Mouse (Mus musculus) cerebellum, adult 18-20 months (tissue): ENCODE measurements around the gene Rps3.

Experiments
- DNase-seq, 2 experiments: peaks; one replicate each; pipeline ENCODE4 v3.0.0; 2021

The Rps3 gene

DNA sequence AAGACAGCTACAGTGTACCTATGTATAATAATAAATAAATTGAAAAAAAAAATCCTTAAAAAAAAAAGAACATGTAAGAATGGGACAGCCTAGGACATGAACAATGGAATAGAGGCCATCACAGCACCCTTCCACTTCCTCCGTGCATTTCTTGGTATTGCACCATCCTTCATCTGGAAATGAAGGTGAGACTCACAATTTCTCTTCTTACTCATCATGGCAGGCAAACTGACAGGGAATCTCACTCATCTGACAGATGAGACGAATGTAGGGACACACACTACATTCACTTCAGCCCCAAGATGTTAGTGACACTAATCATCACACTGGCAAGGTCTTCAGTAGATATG lies 8.0 kb downstream of the Rps3 start:
- DNase-seq = no peak

DNA sequence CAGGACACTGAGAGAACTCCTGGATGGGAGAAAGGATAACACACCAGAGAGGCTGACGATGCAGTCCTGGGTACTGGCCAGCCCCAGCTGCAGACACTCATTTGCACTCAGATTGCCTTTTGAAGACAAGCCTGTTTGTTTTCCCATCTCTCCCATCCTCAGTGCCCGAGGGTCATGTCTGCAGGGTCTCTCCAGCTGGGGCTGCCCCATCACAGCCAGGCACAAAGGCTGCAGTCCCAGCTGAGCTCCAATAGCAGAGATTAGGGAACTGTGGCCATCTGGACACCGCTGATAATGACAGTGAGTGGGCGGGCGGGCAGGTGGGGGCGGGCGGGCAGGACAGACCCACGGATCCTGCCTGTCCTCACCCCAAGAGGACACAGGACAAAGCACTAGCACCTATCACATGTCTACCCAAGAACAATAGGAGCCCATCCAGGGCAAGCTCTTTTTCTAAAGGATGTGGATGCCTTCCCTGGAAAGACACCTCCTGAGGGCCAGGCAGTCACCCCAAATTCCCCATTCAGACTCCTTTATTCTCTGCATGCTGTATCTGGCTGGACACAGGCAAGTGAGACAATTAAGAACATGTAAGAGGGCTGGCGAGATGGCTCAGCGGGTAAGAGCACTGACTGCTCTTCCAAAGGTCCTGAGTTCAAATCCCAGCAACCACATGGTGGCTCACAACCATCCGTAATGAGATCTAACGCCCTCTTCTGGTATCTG lies 8.5 kb downstream of the Rps3 start:
- peak in 1 of 2 experiments; percentile 31 for DNase-seq

DNA sequence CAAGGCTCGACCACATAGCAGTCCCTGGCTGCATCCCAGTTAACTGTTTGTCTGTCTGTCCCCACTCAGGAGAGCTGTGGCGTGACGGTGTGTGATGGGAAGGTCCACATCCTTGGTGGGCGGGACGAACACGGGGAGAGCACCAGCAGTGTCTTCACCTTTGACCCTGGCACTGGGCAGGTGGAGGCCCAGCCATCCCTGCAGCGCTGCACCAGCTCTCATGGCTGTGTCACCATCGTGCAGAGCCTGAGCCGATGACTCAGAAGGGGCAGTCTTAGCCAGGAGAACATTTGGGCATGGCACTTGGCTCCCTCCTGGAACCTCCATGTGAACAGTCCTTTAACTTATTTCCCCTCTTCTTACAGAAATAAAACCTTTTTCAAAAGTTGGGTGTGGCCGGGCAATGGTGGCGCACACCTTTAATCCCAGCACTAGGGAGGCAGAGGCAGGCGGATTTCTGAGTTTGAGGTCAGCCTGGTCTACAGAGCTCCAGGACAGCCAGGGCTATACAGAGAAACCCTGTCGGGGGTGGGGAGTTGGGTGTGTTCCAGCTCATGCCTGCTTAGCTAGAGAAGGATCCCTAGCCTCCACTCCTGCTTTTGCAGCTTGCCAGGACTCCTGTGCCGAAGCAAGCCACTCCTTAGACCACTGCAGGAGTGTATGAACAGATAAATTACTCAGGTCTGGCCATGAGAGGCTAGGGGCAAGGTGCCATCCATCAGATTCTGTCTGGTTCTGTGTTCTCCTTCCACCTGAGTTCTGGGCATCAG lies 9.7 kb downstream of the Rps3 start:
- DNase-seq = peak; percentile 55 to 65

DNA sequence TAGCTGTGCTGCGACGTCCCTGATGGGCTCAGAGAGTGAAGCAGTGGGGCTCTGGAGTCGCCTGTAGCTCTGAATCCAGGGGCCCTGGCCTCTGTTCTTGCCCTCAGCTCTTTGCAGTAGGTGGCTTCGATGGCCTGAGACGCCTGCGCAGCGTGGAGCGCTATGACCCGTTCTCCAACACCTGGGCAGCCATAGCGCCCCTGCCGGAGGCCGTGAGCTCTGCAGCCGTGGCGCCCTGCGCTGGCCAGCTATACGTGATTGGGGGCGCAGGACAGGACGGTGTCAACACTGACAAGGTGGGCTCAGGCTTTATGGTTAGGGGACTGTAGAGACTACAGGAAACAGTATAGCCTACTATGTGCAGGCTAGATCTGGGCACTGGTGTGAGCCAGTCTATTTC lies 12.0 kb downstream of the Rps3 start:
- DNase-seq = no peak

DNA sequence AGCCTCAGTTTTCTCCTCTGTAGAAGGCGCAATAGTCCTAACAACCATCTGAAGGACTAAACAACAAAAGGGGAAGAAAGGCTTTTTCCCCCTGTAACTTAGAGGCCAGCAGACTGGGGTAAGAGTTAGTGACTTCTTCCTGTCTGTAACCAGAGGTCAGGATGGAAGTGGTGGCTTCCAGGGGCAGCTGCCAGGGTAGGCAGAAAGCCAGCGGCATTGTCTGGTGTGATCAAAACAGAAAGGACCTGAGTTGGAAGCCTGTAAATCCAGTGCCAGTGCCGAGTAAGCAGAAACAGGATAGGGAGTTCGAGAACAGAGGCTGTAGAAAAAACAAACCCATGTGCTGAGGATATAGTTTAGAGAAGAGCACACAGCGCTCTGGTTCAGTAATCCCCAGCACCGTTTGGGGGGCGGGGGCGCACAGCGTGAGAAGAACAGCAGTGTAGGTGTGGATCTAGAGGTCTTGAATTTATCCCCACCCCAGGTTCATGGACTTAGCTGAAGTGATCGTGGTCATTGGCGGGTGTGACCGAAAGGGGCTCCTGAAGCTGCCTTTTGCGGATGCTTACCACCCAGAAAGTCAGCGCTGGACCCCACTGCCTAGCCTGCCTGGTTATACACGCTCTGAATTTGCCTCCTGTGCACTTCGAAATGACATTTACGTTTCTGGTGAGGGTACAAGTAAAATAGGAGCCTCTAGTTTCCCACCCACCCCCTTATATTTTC lies 13.7 kb downstream of the Rps3 start:
- DNase-seq = no peak

DNA sequence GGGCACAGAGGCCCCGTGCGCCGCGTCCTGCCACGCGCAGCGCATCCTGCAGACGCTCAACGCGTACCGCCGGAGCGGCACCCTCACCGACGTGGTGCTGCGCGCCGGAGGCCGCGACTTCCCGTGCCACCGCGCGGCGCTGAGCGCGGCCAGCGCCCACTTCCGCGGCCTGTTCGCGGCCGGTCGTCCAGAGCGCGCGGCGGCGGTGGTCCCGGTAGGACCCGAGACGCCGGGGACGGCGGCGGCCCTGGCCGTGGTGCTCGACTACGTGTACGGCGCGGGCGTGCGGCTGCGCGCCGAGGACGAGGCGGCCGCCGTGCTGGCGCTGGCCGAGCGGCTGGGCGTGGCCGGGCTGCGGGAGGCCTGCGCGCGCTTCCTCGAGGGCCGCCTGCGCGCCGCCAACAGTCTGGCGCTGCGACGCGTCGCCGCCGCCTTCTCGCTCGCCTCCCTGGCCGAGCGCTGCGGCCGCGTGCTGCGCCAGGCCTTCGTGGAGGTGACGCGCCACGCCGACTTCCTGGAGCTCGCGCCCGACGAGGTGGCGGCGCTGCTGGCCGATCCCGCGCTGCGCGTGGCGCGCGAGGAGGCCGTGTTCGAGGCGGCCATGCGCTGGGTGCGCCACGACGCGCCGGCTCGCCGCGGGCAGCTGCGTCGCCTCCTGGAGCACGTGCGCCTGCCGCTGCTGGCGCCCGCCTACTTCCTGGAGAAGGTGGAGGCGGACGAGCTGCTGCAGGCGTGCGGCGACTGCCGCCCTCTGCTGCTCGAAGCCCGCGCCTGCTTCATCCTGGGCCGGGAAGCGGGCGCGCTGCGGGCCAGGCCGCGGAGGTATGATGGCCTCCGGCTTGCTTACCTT lies 15.0 kb downstream of the Rps3 start:
- peak; percentile 36 to 67 for DNase-seq

DNA sequence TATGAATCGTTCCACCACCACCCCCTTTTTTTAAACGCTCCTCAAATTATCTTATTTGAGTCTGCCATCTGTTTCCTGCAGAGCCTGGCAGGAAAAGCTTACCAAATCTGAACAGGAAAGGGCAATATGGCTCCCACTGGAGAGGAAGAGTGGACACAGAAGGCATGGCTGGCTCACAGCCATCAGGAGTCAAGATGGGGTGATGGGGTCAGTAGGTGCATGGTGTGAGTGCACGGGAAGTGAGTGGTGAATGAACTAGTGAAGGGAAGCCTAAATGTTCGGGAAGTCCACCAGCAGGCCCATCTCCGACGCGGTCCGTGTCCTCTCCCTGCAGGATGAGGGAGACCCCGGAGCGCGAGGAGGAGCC lies 15.6 kb downstream of the Rps3 start:
- peak; percentile 73 to 74 for DNase-seq

DNA sequence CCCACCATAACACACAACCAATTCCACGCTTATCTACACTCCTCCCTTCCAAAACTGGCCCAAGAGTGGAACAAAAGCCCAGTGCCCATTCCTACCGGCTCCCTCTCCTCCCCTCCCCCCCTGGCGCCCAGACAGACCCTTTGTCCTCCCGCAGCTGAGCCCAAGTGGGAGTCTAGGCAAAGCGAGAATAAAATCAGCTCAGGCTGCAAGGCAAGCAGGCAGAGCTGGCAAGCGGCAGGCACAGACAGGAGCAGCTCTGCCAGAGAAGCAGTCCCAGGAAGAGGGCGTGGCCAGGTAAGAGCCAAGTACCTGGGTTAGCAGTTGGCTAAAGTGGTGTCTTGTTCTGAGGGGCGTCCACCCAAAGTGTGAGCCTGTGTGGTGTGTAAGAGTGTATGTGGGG lies 17.7 kb downstream of the Rps3 start, which contains the start of gene Klhl35:
Gene Klhl35, plus strand, starts transcription at position 194 of the 400 bp plus-strand sequence.
- no peak for DNase-seq

DNA sequence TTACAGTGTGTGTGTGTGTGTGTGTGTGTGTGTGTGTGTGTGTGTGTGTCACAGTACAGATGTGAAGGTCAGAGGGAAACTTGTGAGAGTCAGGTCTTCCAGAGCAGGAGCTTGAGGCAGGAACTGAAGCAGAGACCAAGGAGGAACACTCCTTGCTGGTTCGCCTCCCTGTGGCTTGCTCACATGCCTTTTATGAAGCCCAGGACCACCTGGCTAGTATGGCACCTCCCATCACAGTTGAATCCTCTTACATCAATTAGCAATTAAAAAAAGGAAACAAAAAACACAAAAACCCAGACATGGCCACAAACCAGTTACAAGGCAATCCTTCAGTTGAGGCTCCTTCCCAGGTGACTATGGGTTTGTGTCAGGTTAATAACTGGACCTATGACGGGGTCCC lies 20.4 kb downstream of the Rps3 start:
- no peak for DNase-seq

DNA sequence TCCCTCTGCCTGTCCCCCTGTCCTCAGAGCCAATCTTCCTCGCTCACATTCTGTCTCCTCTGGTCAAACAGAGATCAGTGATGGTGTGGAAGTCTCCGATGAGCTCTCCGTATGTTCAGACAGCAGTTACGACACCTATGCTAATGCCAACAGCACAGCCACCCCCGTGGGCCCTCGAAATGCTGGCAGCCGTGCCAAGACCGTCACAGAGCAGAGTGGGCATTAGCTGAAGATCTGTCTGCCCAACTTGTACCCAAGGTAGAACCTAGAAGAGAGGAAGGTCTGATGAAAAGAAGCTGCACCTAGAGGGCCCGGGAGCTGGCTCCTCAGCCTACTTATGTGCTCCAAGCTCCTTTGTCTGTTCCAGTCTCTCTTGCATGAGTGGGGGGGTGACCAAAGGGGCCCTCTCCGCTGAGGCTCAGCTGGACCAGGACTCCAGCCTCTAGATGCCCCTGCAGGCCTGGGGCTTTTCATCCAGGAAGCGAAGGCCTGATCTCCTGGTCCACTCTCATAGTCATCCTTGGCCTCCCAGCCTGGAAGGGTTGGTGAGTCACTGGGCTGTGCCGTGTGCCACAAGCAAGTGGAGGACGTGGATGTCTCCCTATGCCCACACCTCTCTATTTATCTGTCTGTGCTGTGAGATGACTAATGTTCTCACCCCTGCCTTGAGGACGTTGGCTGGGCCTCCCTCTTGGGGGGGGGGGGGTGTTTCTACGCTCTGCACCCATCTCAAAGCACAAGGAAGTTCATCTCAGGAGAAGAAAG lies 23.5 kb downstream of the Rps3 start:
- no peak for DNase-seq

DNA sequence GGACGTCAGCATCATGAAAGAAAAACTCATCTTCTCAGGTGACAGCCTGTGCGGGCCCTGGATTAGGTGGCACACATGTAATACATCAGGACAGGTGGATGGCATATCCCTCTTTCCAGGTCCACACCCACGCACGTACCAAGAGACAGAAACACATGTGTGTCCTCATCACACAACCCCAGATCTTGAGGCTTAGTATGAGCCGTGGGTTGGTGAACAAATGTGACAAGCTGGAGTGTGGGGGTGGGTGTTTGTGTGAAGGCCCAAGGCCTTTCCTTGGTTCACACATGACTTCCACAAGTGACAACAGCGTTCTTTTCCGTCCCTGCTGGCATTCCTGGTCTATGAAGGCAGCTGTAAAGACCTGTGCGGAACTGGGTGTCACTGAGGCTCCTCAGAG lies 24.7 kb downstream of the Rps3 start:
- DNase-seq = no peak

DNA sequence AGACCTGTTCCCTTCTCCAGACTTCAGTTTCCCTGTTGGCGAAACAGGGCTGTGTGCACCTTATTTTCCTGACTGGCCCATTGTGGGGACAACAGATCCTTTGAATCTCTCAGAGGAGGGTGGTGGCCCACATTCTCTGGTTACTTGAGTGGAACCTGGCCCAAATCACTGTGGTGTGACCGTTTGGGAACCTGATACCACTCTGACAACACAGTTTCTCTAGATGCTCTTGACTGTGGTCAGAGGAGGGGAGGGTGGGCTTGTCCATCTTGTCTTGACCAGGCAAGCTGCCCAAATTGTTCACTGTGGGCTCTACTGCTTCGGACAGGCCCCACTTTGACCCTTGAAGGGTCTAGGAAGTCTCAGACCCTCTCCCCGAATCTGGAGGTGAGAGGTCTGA lies 29.5 kb downstream of the Rps3 start:
- DNase-seq = no peak

DNA sequence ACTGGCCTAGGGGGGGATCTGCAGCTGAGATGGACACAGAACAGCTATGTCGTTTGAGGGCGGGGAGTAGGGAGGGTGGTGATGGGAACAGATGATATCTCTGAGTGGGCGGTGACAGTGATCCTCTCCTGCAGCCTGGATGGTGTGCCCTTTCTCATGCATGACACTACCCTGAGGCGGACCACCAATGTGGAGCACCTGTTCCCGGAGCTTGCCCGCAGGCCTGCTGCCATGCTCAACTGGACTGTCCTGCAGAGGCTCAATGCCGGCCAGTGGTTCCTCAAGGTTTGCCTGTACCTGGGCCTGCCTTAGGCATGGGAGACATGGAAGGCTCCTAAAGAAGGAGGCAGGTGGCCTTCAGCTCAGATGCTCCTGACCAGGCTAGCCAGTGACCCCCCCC lies 30.7 kb downstream of the Rps3 start:
- DNase-seq = no peak

DNA sequence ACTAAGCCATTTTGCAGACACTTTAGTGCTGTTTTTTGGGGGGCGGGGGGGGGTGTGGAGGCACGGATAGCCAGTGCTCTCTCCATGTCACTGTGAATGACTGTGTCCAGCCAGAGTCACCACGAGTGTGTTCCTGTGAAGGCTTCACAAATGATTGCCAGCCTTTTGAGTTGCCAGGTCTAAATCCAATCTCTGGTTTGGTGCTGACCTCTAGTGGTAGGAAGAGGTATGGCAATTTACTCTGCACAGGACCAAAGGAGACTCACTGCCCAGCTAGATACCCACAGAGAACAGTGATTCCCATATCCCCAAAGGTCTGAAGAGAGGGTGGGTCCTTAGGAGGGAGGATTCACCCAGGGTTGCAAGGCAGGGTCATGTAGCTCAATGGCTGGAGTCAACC lies 32.8 kb downstream of the Rps3 start:
- DNase-seq = peak; percentile 75 to 83

DNA sequence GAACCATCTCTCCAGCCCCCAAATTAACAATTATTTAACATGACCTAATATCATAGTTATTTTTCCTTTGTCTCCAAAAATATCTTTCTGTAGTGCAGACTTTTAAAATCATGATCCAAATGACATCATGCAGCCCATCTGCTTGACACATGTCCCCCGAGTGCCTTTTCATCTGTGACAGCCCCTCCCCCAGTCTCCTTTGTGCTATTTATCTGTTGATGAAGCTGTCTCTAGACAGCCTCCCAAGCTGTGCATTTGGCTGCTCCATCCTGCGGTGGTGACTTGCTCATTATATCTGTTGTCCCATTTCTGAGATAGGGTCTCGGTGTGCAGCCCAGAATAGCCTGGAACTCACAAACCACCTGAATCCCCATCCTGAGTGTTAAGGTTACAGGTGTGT lies 33.8 kb downstream of the Rps3 start:
- no peak for DNase-seq

DNA sequence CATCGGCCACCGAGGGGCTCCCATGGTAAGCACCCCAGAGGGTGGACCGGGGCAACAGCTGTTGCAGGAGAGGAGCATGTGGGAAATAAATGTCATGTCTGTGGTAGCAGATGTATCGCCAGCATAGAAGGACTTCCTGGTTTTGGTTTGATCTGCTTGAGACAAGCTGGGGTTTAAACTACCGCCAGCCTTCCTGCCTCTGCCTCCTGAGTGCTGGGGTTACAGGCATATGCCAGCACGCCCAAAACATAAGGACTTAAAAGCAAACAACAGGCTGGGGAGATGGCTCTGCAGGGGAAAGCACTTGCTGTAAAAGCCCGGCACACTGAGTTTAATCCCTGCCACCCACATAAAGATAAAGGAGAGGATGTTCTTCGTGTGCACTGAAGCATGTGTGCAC lies 34.5 kb downstream of the Rps3 start:
- DNase-seq = no peak

DNA sequence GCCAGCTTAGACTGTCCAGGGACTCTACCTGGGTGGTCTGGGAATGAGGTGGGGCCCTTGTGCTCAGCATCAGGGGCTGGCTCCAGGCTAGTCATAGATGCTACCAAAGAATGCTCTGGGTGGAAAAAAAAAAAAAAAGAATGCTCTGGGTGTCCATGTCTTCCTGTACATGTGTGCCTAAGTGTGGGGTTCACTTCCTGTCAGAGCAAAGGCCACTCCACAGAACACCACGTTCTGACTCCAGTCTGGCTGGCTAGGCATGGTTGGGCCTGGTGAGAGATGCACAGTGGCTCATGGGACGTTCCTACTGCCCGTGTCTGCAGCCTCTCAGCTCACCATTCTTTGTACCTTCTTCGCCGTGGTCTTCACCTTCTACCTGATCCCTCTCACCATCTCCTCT lies 34.9 kb downstream of the Rps3 start:
- DNase-seq = no peak

DNA sequence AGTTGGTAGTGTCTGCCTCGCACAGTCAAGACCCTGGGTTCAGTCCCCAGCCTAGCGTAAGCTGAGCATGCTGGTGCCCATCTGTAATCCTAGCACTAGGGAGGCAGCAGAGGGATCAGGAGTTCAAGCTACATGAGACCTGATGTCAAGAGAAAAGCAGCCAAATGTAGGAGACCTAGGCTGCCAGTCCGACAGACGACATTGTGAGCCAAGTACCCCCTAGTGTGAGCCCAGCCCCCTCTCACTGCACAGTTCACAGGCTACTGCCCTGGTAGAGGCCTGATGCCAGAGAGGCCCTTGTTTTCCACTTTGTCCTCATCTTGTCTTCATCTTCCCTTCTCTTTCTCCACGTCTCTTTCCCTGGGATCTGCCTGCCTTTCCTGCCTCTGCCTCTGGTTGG lies 36.2 kb downstream of the Rps3 start:
- DNase-seq = no peak

DNA sequence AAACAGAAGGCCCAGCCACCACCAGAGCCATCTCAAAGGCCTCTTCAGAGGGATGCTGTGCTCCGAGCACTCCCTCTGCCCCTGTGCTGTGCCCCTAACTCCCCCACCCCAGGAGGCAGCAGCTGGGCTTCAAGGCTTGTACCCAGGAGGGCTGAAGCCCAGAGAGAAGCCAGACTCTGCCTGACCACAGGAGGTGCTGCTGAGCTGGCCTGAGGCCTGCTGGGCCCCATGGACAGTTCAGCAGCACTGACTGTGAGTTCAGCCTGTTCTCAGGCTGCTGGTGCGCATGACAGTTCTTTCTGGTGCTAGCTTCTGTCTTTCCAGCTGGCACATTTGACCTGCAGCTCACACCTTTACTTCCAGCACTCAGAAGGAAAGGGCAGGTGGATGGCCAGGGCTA lies 37.7 kb downstream of the Rps3 start:
- peak; percentile 33 to 34 for DNase-seq

DNA sequence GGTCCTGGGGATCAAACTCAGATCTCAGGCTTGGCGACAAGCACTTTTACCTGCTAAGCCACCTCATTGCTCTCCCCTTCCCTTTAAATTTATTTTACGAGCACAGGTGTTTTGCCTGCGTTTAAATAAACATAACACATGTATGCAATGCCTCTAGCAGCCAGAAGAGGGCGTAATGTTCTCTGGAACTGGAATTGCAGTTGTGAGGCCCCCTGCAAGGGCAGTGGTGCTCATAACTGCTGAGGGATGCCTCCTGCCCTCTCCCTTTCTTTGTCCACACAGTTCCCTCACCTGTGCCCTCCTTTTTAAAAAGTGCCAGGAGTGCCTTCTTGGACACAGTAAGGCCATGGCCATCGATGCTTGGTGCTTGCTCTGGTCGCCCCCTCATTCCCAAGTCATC lies 39.5 kb downstream of the Rps3 start:
- DNase-seq = no peak

DNA sequence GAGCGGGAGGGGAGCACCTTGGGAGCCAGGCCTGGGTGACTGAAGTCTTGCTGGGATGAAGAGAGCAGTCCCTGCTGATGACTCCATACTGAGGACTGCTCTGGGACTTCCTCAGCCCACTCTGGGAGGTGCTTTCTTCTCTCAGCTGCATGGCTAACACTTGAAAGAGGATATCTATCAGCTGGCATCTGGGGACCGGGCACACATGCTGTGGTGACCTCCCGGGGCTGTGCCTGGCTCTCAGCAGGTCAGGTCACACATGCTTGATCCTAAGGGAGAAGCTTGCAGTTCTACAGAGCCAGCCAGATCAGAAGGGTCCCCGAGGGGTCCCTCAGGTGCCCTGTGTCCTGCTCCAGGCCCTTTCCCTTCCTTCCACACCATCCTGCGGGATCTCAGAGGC lies 40.4 kb downstream of the Rps3 start:
- DNase-seq = no peak

DNA sequence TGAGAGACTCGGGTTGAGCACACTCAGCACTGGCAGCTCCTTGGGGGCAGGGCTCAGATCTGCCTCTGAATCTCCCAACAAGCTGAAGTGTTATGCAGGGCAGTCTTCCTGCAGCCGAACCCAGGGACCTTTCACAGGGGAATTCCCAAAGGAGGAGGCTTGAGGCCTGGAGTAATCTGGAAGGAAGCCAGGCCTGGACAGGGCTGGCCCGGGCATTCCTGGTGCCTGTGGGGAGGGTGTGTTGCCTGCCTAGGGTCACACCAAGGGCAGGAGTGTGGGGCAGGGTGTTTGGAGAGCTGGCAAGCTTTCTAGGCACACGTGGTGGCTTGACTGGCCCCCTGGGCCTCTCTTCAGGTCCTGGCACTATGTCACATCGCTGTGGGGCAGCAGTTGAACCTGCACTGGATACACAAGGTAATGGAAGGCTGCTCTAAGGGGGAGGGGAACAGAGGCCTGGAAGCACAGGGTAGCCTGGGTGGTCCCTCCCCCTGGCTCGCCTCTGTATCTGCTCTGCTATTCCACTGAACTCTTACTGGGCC lies 41.9 kb downstream of the Rps3 start:
- no peak for DNase-seq
